Mouse (Mus musculus) midbrain, postnatal 0 days (tissue): ENCODE measurements around the gene Abca4. TPM values are rescaled to one million over a fixed set of nuclear protein-coding genes. Genes with fewer than 3 reads are reported as not detected.
"Not testable (repeated sequence)": the region's sequence is repeated elsewhere in the genome, so short reads cannot be mapped to it uniquely, and the experiment has no call there.

ENCODE experiments used
- ATAC-seq: fragments of 200-750 bp; cut with Nextera tagmentation; 2 replicates; pipeline ENCODE4 v1.8.0; 2017; ENCODE audit warnings: moderate number of reproducible peaks, mild to moderate bottlenecking, moderate TSS enrichment, moderate library complexity; ENCODE audit not compliant: low FRiP score
- DNase-seq: peaks from one replicate; pipeline ENCODE4 v3.0.0-alpha.2; 2015; ENCODE audit warnings: low spot score
- H3K27ac ChIP-seq: fragments of 300-500 bp; sonication (generic); 2 replicates; pipeline ENCODE4 v1.5.1; 2014; ENCODE audit warnings: low read depth, mild to moderate bottlenecking, low read length, mixed read lengths
- H3K27me3 ChIP-seq: fragments of 300-500 bp; sonication (generic); 2 replicates; pipeline ENCODE4 v1.6.1; 2014; ENCODE audit warnings: low read length, control low read depth, mixed read lengths; ENCODE audit not compliant: insufficient read depth
- H3K36me3 ChIP-seq: fragments of 300-500 bp; sonication (generic); 2 replicates; pipeline ENCODE4 v1.6.1; 2014; ENCODE audit warnings: low read length, control low read depth, mixed read lengths; ENCODE audit not compliant: insufficient read depth
- H3K4me1 ChIP-seq: fragments of 300-500 bp; sonication (generic); 2 replicates; pipeline ENCODE4 v1.6.1; 2014; ENCODE audit warnings: mild to moderate bottlenecking, control low read depth, antibody characterized with exemption, low read length, mixed read lengths; ENCODE audit not compliant: insufficient read depth
- H3K4me2 ChIP-seq: fragments of 300-500 bp; sonication (generic); 2 replicates; pipeline ENCODE4 v1.6.1; 2014; ENCODE audit warnings: low read depth, mild to moderate bottlenecking, low read length, mixed read lengths; ENCODE audit not compliant: poor library complexity, severe bottlenecking
- H3K4me3 ChIP-seq: fragments of 300-500 bp; sonication (generic); 2 replicates; pipeline ENCODE4 v1.5.1; 2014; ENCODE audit warnings: low read depth, mild to moderate bottlenecking, low read length, moderate library complexity
- H3K9ac ChIP-seq: fragments of 300-500 bp; sonication (generic); replicated peaks from 2 replicates; pipeline ENCODE4 v1.6.1; 2014; ENCODE audit warnings: mild to moderate bottlenecking, low read length, moderate library complexity, mixed read lengths; ENCODE audit not compliant: poor library complexity, severe bottlenecking
- H3K9me3 ChIP-seq: fragments of 300-500 bp; sonication (generic); 2 replicates; pipeline ENCODE4 v1.6.1; 2016; ENCODE audit warnings: low read length, control low read depth
- CTCF ChIP-seq: IDR thresholded peaks from 2 replicates; pipeline ENCODE4 v1.5.1; 2016; ENCODE audit warnings: antibody characterized with exemption, mild to moderate bottlenecking
- WGBS: fragments of 180-500 bp; shearing (Covaris S2); extraction: QIAGEN DNeasy Blood & Tissue Kit; methylation state at CpG from one replicate; pipeline ENCODE4 v1.1.7; 2014; 5-methylcytosine and 5-hydroxymethylcytosine counted together
- polyA plus RNA-seq: library from polyadenylated mRNA; unstranded; fragments of >200 nt; fragmentation: Nextera tagmentation; extraction: Ambion mirVana; gene quantifications from 2 replicates; pipeline ENCODE4 v1.2.1, GENCODE M21; 2015
- total RNA-seq: library from RNA; depleted of rRNA; stranded (reverse); fragments of >200 nt; gene quantifications from 2 replicates; pipeline ENCODE4 v1.2.3, GENCODE M21; 2014

Gene Abca4
- total and polyA plus RNA-seq, 2 experiments from 2014 or later, result 0.94 to 7.7 TPM

- Histone ChIP-seq H3K27me3 (no peaks in the 10 kb centered on the region), H3K36me3 (no peaks in the 10 kb centered on the region), H3K9me3 (no peaks in the 10 kb centered on the region), H3K4me2 (no peak overlapping the region), H3K4me3 (no peak overlapping the region), H3K4me1 (no peaks in the 10 kb centered on the region), H3K27ac (peak overlapping the region; percentile 32; the same call in 1 of the 2 replicates), H3K9ac (no peak overlapping the region)
- peak; percentile 76 for DNase-seq
- 3% methylated on average over 6 of the region's 6 CpGs for WGBS
- ATAC-seq, result peak; percentile 67; the same call in 1 of the 2 replicates
- 0 out of 2 replicates have a peak, but pooled peaks have one; percentile 25 for TF ChIP-seq CTCF
Observed at GRCm38 (mm10) chr3:122078141-122078540, 33.9 kb downstream of the Abca4 start.

- no peak for DNase-seq
- WGBS, result 90% methylated on average over 6 of the region's 6 CpGs
- 0 out of 2 replicates have a peak, but pooled peaks cover 2% of the 10 kb centered on the region for H3K27me3 ChIP-seq
- no peak overlapping the region for H3K9ac ChIP-seq
- TF ChIP-seq CTCF, result no peak
- H3K36me3 ChIP-seq, result no peaks in the 10 kb centered on the region
- no peak overlapping the region for H3K27ac ChIP-seq
- no peak overlapping the region for H3K4me2 ChIP-seq
- H3K4me1 ChIP-seq, result no peaks in the 10 kb centered on the region
- no peak for ATAC-seq
- H3K4me3 ChIP-seq, result no peak overlapping the region
- H3K9me3 ChIP-seq, result no peaks in the 10 kb centered on the region
Observed at GRCm38 (mm10) chr3:122079172-122079571, 34.9 kb downstream of the Abca4 start.

- not testable (repeated sequence) for H3K27ac ChIP-seq, H3K4me2 ChIP-seq, H3K9me3 ChIP-seq, H3K4me3 ChIP-seq, H3K4me1 ChIP-seq, H3K9ac ChIP-seq, H3K27me3 ChIP-seq, H3K36me3 ChIP-seq, DNase-seq, ATAC-seq
- 94% methylated on average over 8 of the region's 8 CpGs for WGBS
Observed at GRCm38 (mm10) chr3:122081634-122082033, 37.4 kb downstream of the Abca4 start.

- no peaks in the 10 kb centered on the region for H3K9me3 ChIP-seq
- no peak overlapping the region for H3K4me2 ChIP-seq
- no peak overlapping the region for H3K27ac ChIP-seq
- 0 out of 2 replicates have a peak, but pooled peaks cover 3% of the 10 kb centered on the region for H3K27me3 ChIP-seq
- no peak overlapping the region for H3K9ac ChIP-seq
- no peaks in the 10 kb centered on the region for H3K4me1 ChIP-seq
- ATAC-seq, result no peak
- H3K36me3 ChIP-seq, result no peaks in the 10 kb centered on the region
- TF ChIP-seq CTCF, result no peak
- 81% methylated on average over 7 of the region's 7 CpGs for WGBS
- DNase-seq, result no peak
- H3K4me3 ChIP-seq, result no peak overlapping the region
Observed at GRCm38 (mm10) chr3:122082338-122082737, 38.1 kb downstream of the Abca4 start.

GRCm38 (mm10) chr3:122085157-122085989, 41.1 kb downstream of the Abca4 start:
- ATAC-seq, result no peak
- no peak for TF ChIP-seq CTCF
- Histone ChIP-seq H3K27ac (no peak overlapping the region), H3K4me1 (no peaks in the 10 kb centered on the region), H3K27me3 (0 out of 2 replicates have a peak, but pooled peaks cover 3% of the 10 kb centered on the region), H3K36me3 (no peaks in the 10 kb centered on the region), H3K9ac (no peak overlapping the region), H3K4me2 (peak overlapping the region; percentile 7; the same call in 1 of the 2 replicates), H3K4me3 (no peak overlapping the region), H3K9me3 (no peaks in the 10 kb centered on the region)
- DNase-seq, result peak; percentile 24
- WGBS, result 14% methylated on average over 18 of the region's 18 CpGs

GRCm38 (mm10) chr3:122088054-122088681, 43.9 kb downstream of the Abca4 start:
- ATAC-seq (no peak), DNase-seq (no peak)
- Histone ChIP-seq H3K4me1 (no peaks in the 10 kb centered on the region), H3K27me3 (0 out of 2 replicates have a peak, but pooled peaks cover 3% of the 10 kb centered on the region), H3K36me3 (no peaks in the 10 kb centered on the region), H3K9me3 (no peaks in the 10 kb centered on the region), H3K9ac (no peak overlapping the region), H3K4me2 (no peak overlapping the region), H3K27ac (no peak overlapping the region), H3K4me3 (no peak overlapping the region)
- no peak for TF ChIP-seq CTCF
- 80% methylated on average over 11 of the region's 11 CpGs for WGBS
